Mouse (Mus musculus): ENCODE results near the gene 9930104L06Rik.

DNA sequence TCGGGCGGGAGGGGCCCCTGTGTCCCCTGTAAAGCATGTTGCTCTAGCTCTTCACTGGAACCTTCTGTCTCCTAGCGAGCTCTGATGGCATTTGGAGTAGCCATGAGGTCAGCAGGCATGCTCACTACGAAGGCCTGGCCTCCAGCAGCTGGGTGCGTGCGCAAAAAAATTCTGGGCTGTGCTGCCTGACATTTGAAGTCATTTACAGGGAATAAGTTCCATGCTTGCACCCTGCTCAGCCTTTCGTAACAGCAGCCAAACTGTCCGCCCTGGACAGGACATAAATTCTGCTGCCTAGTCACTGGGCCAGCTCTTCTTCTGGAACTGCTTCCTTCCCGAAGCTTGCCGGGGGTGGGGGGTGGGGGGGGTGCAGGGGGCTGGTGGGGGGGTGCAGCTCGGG lies 22.2 kb downstream of the 9930104L06Rik start:
- no peak for TF ChIP-seq POLR2A (IDR thresholded peaks at IDR 0.05; ENCODE audit: low read depth, low read length)
- TF ChIP-seq CTCF (conservative IDR thresholded peaks at IDR 0.05; ENCODE audit: insufficient read depth, insufficient read length, low read depth, low read length) = no peak
